Mouse (Mus musculus): ENCODE measurements around the gene Gemin8.

- no peak for TF ChIP-seq EP300 (IDR thresholded peaks at IDR 0.05; ENCODE audit: insufficient read depth, low read depth, low read length)
- TF ChIP-seq CTCF (IDR thresholded peaks at IDR 0.05; ENCODE audit: low read depth, low read length) = no peak
Measured at GRCm38 (mm10) chrX:166238831-166239460, 68.7 kb downstream of the Gemin8 start, which contains the start of gene Gpm6b.
